Mouse (Mus musculus): ENCODE measurements around the gene Sult1a1. TPM values are rescaled to one million over a fixed set of nuclear protein-coding genes. Genes with fewer than 3 reads are reported as not detected.

Gene Sult1a1
- polyA plus RNA-seq, 1 experiment from 2014 or later: 8.5 TPM

GRCm38 (mm10) chr7:126701070-126701469, 24.8 kb upstream of the Sult1a1 start:
- peak overlapping the region; percentile 49 for H3K9ac ChIP-seq (ENCODE audit: low read depth, low read length)
- peaks cover 45% of the 10 kb centered on the region for H3K4me1 ChIP-seq (ENCODE audit: control insufficient read depth, insufficient read depth, low read length)
- no peaks in the 10 kb centered on the region for H3K27me3 ChIP-seq (ENCODE audit: control insufficient read depth, insufficient read depth, low read depth, low read length)
- H3K4me2 ChIP-seq (ENCODE audit: low read length): peak overlapping the region; percentile 42
- peaks cover 15% of the 10 kb centered on the region for H3K36me3 ChIP-seq (ENCODE audit: control insufficient read depth, insufficient read depth, low read length)
- no peak overlapping the region for H3K27ac ChIP-seq (ENCODE audit: low read length)
- under 1% methylated on average over 11 of the region's 11 CpGs for WGBS
- no peaks in the 10 kb centered on the region for H3K9me3 ChIP-seq (replicated peaks; ENCODE audit: control insufficient read depth, low read length, poor library complexity, severe bottlenecking)
- 0 out of 2 replicates have a peak overlapping the region, but pooled peaks have one; percentile 2 for H3K4me3 ChIP-seq (ENCODE audit: low read depth, low read length)
- no peak; the same call in 1 of the 2 replicates for ATAC-seq

DNA sequence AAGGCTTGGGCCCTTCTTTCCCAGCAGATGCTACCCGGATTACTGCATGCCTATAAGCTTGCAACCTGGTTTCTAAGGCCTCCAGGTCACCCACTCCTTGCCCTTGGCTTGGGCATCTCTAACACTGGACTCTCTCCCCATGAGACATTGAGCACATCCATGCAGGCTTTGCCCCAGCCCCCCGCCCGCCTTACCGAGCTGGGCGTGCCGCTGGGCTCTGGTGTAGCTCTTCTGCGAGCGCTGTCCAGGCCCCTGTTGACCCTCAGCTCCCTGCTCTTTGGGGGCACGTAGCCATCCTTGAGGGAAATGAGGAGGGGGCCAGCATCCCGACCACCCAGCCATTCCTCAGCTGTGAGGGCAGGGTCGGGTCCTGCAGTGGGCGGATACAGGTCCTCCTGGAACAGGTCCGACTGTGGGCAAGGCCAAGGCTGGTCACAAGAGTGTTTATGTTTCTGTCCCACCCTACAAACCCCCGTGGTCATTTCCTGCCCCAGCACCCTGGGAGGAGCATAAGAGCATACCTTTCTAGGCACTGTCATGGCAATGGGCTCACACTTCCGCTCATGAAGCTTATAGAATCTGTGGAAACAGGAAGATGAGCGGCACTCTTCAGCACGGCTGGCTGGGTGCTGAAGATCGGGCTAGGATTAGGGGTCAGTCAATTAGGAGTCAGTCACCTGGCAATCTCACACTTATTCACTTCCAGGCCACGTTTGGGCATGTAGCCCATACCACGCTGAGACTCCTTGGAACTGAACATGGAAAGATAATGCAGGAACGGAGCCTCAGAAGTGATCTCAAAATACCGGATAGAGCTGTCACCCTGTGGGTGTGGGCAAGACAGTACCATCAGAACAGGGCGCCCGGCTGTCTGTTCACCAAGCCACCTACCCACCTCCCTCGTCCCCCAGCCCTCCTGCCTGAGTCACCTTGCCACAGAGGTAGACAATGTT, 24.1 kb upstream of the Sult1a1 start:
- 80% methylated on average over 25 of the region's 25 CpGs for WGBS
- Histone ChIP-seq H3K27me3 (ENCODE audit: control insufficient read depth, insufficient read depth, low read depth, low read length) (no peaks in the 10 kb centered on the region), H3K4me3 (ENCODE audit: low read depth, low read length) (no peak overlapping the region), H3K27ac (ENCODE audit: low read length) (no peak overlapping the region), H3K9ac (ENCODE audit: low read depth, low read length) (no peak overlapping the region), H3K4me2 (ENCODE audit: low read length) (no peak overlapping the region; the same call in 1 of the 2 replicates), H3K9me3 (replicated peaks; ENCODE audit: control insufficient read depth, low read length, poor library complexity, severe bottlenecking) (no peaks in the 10 kb centered on the region), H3K36me3 (ENCODE audit: control insufficient read depth, insufficient read depth, low read length) (peaks cover 15% of the 10 kb centered on the region), H3K4me1 (ENCODE audit: control insufficient read depth, insufficient read depth, low read length) (peaks cover 45% of the 10 kb centered on the region)
- no peak for ATAC-seq

- 96% methylated on average over 8 of the region's 8 CpGs for WGBS
- H3K36me3 ChIP-seq (ENCODE audit: control insufficient read depth, insufficient read depth, low read length): peaks cover 15% of the 10 kb centered on the region
- H3K4me2 ChIP-seq (ENCODE audit: low read length): no peak overlapping the region
- H3K4me1 ChIP-seq (ENCODE audit: control insufficient read depth, insufficient read depth, low read length): peaks cover 45% of the 10 kb centered on the region
- no peak overlapping the region for H3K9ac ChIP-seq (ENCODE audit: low read depth, low read length)
- no peak overlapping the region for H3K4me3 ChIP-seq (ENCODE audit: low read depth, low read length)
- no peak for ATAC-seq
- no peaks in the 10 kb centered on the region for H3K9me3 ChIP-seq (replicated peaks; ENCODE audit: control insufficient read depth, low read length, poor library complexity, severe bottlenecking)
- no peak overlapping the region for H3K27ac ChIP-seq (ENCODE audit: low read length)
- H3K27me3 ChIP-seq (ENCODE audit: control insufficient read depth, insufficient read depth, low read depth, low read length): no peaks in the 10 kb centered on the region
Observed at GRCm38 (mm10) chr7:126697838-126698237, 21.6 kb upstream of the Sult1a1 start.

GRCm38 (mm10) chr7:126696886-126697285, 20.7 kb upstream of the Sult1a1 start:
- H3K4me2 ChIP-seq (ENCODE audit: low read length): peak overlapping the region; percentile 89
- H3K27ac ChIP-seq (ENCODE audit: low read length): no peak overlapping the region
- ATAC-seq: no peak
- H3K4me3 ChIP-seq (ENCODE audit: low read depth, low read length): peak overlapping the region; percentile 83
- 74% methylated on average over 3 of the region's 3 CpGs for WGBS
- H3K36me3 ChIP-seq (ENCODE audit: control insufficient read depth, insufficient read depth, low read length): peaks cover 21% of the 10 kb centered on the region
- peaks cover 35% of the 10 kb centered on the region for H3K4me1 ChIP-seq (ENCODE audit: control insufficient read depth, insufficient read depth, low read length)
- peak overlapping the region; percentile 86; the same call in 1 of the 2 replicates for H3K9ac ChIP-seq (ENCODE audit: low read depth, low read length)
- no peaks in the 10 kb centered on the region for H3K9me3 ChIP-seq (replicated peaks; ENCODE audit: control insufficient read depth, low read length, poor library complexity, severe bottlenecking)
- H3K27me3 ChIP-seq (ENCODE audit: control insufficient read depth, insufficient read depth, low read depth, low read length): no peaks in the 10 kb centered on the region

DNA sequence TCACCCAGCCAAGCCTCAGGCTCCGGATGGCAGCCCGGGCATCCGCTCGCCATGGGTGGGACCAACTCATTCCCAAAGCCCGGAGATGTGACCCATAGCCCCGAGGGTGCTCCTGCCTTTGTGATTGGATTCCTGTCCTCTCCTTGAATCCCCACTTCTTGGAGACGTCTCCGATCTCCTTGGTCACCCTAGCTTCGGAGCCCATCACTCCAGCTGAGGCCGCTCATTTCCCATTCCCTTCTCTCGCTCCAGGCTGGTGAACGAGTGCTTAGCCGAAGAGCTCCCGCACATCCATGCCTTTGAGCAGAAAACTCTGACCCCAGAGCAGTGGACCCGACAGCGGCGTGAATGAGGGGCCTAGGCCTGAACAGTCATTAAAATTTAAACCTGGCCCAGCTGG, 20.1 kb upstream of the Sult1a1 start:
- ATAC-seq: no peak
- Histone ChIP-seq H3K4me1 (ENCODE audit: control insufficient read depth, insufficient read depth, low read length) (peaks cover 29% of the 10 kb centered on the region), H3K9ac (ENCODE audit: low read depth, low read length) (peak overlapping the region; percentile 86), H3K4me3 (ENCODE audit: low read depth, low read length) (peak overlapping the region; percentile 83), H3K27ac (ENCODE audit: low read length) (peak overlapping the region; percentile 77), H3K36me3 (ENCODE audit: control insufficient read depth, insufficient read depth, low read length) (peaks cover 26% of the 10 kb centered on the region), H3K27me3 (ENCODE audit: control insufficient read depth, insufficient read depth, low read depth, low read length) (no peaks in the 10 kb centered on the region), H3K4me2 (ENCODE audit: low read length) (peak overlapping the region; percentile 89), H3K9me3 (replicated peaks; ENCODE audit: control insufficient read depth, low read length, poor library complexity, severe bottlenecking) (no peaks in the 10 kb centered on the region)
- WGBS: 3% methylated on average over 17 of the region's 17 CpGs

- H3K4me3 ChIP-seq (ENCODE audit: low read depth, low read length): peak within 1 kb of the TSS; percentile 83
- no peaks in the 10 kb centered on the region for H3K27me3 ChIP-seq (ENCODE audit: control insufficient read depth, insufficient read depth, low read depth, low read length)
- ATAC-seq: peak; percentile 95
- WGBS: under 1% methylated on average over 40 of the region's 40 CpGs
- peak within 1 kb of the TSS; percentile 93 for H3K27ac ChIP-seq (ENCODE audit: low read length)
- H3K36me3 ChIP-seq (ENCODE audit: control insufficient read depth, insufficient read depth, low read length): peaks cover 32% of the 10 kb centered on the region
- peaks cover 24% of the 10 kb centered on the region for H3K4me1 ChIP-seq (ENCODE audit: control insufficient read depth, insufficient read depth, low read length)
- peak within 1 kb of the TSS; percentile 91 for H3K9ac ChIP-seq (ENCODE audit: low read depth, low read length)
- peak within 1 kb of the TSS; percentile 89 for H3K4me2 ChIP-seq (ENCODE audit: low read length)
- no peaks in the 10 kb centered on the region for H3K9me3 ChIP-seq (replicated peaks; ENCODE audit: control insufficient read depth, low read length, poor library complexity, severe bottlenecking)
Observed at GRCm38 (mm10) chr7:126695631-126696207, 19.5 kb upstream of the Sult1a1 start, which contains the start of gene Slx1b. TSS of gene Slx1b (minus strand) at chr7:126695784.

GRCm38 (mm10) chr7:126695210-126695611, 19.0 kb upstream of the Sult1a1 start, which contains the start of gene Bola2:
TSS of gene Bola2 (plus strand) at chr7:126695401.
- H3K9me3 ChIP-seq (replicated peaks; ENCODE audit: control insufficient read depth, low read length, poor library complexity, severe bottlenecking): no peaks in the 10 kb centered on the region
- peak within 1 kb of the TSS; percentile 91 for H3K9ac ChIP-seq (ENCODE audit: low read depth, low read length)
- peak within 1 kb of the TSS; percentile 93 for H3K27ac ChIP-seq (ENCODE audit: low read length)
- no peaks in the 10 kb centered on the region for H3K27me3 ChIP-seq (ENCODE audit: control insufficient read depth, insufficient read depth, low read depth, low read length)
- peaks cover 24% of the 10 kb centered on the region for H3K4me1 ChIP-seq (ENCODE audit: control insufficient read depth, insufficient read depth, low read length)
- H3K4me2 ChIP-seq (ENCODE audit: low read length): peak within 1 kb of the TSS; percentile 89
- peaks cover 28% of the 10 kb centered on the region for H3K36me3 ChIP-seq (ENCODE audit: control insufficient read depth, insufficient read depth, low read length)
- peak within 1 kb of the TSS; percentile 83 for H3K4me3 ChIP-seq (ENCODE audit: low read depth, low read length)
- under 1% methylated on average over 31 of the region's 31 CpGs for WGBS
- ATAC-seq: peak; percentile 49

DNA sequence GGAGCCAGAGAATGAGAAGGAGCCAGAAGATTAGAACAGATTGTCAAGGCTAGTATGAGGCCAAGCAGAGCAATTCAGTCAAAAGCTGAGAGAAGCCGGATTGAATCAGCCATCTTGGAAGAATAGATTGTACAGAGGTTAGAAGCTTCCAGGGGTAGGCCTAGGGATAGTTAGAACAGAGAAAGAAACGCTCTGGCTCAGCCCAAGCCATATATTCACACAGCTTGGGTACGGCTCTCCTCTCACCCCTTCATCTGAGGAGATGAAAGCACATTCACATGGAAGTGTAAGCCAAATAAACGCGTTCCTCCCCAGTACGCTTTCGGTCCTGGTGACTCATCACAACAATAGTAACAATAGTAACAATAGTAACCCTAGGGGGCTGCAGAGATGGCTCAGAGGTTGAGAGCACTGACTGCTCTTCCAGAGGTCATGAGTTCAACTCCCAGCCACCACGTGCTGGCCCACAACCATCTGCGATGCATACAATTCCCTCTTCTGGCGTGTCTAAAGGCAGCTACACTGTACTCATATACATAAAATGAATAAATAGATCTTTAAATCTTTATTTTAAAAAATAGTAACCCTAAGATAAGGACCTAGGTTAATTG, 18.3 kb upstream of the Sult1a1 start:
- no peak for ATAC-seq
- H3K36me3 ChIP-seq (ENCODE audit: control insufficient read depth, insufficient read depth, low read length): peaks cover 23% of the 10 kb centered on the region
- no peaks in the 10 kb centered on the region for H3K9me3 ChIP-seq (replicated peaks; ENCODE audit: control insufficient read depth, low read length, poor library complexity, severe bottlenecking)
- peak overlapping the region; percentile 83 for H3K4me3 ChIP-seq (ENCODE audit: low read depth, low read length)
- H3K27ac ChIP-seq (ENCODE audit: low read length): no peak overlapping the region; the same call in 1 of the 2 replicates
- peak overlapping the region; percentile 67 for H3K4me2 ChIP-seq (ENCODE audit: low read length)
- peak overlapping the region; percentile 60 for H3K9ac ChIP-seq (ENCODE audit: low read depth, low read length)
- WGBS: 14% methylated on average over 10 of the region's 10 CpGs
- no peaks in the 10 kb centered on the region for H3K27me3 ChIP-seq (ENCODE audit: control insufficient read depth, insufficient read depth, low read depth, low read length)
- H3K4me1 ChIP-seq (ENCODE audit: control insufficient read depth, insufficient read depth, low read length): peaks cover 24% of the 10 kb centered on the region

Data from midbrain, embryonic 16.5 days (tissue).